Comparison of ENCODE assay signal across 27 mouse cellular contexts in the genomic region with DNA sequence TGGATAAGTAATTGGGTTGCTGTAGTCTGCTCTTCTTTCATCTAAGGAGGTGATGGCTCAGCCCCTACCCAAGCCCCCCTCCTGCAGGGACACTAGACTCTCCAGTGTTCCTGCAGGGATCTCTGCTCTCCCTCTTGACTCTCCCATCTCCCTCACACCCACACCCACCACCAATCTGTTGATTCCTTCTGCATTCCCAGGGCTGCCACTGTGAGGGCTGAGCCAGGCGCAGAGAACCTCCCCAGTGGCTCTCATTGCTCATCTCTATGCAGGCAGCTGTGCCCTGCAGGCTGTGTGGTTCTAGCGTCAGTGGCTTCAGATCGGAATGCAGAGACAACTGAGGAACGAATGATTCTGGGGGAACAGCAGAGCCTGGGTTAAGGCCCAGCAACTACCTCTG. TPM values are rescaled to one million over a fixed set of nuclear protein-coding genes. Genes with fewer than 3 reads are reported as not detected.
A peak's percentile ranks its signal among the peaks of the same experiment; 100 is the strongest.
DNase-seq lines count a peak whose midpoint lies in the region; ATAC-seq lines count a peak whose summit lies in the region.
"Had no signal": no experiment of that assay in that cellular context is flagged by ENCODE, and none has a peak within 500 bp of the region (broad histone marks: within the 10 kb centered on the region; RNA-seq: fewer than 3 reads in every experiment).

No protein-coding gene starts in this region.

- intact Hi-C loops in left cerebral cortex, postnatal 10 days (cut with DNase I), result no loop called here

- no peak overlapping the region for H3K4me2 ChIP-seq in midbrain, embryonic 14.5 days (ENCODE audit: low read length)
- H3K4me2 ChIP-seq: embryonic facial prominence, embryonic 15.5 days; heart, embryonic 12.5 days; hindbrain, embryonic 12.5 days; limb, embryonic 13.5 days; liver, embryonic 12.5 days; neural tube, embryonic 15.5 days had no signal

- H3K9ac ChIP-seq in midbrain, embryonic 14.5 days (replicated peaks; ENCODE audit: low read length), result no peak overlapping the region
- H3K9ac ChIP-seq: embryonic facial prominence, embryonic 15.5 days; heart, embryonic 12.5 days; hindbrain, embryonic 12.5 days; limb, embryonic 13.5 days; liver, embryonic 12.5 days; neural tube, embryonic 15.5 days had no signal

- no peaks in the 10 kb centered on the region for H3K27me3 ChIP-seq in midbrain, embryonic 14.5 days (ENCODE audit: control insufficient read depth, insufficient read depth, low read length)
- H3K27me3 ChIP-seq: embryonic facial prominence, embryonic 15.5 days; hindbrain, embryonic 12.5 days; limb, embryonic 13.5 days; neural tube, embryonic 15.5 days had no signal

- H3K4me1 ChIP-seq in midbrain, embryonic 14.5 days (ENCODE audit: control insufficient read depth, insufficient read depth, low read length), result no peaks in the 10 kb centered on the region
- H3K4me1 ChIP-seq: hindbrain, embryonic 12.5 days; limb, embryonic 13.5 days; liver, embryonic 12.5 days; midbrain, embryonic 10.5 days; neural tube, embryonic 15.5 days had no signal

- 55% methylated on average over 4 of the region's 4 CpGs for WGBS in midbrain, embryonic 14.5 days

- no peak overlapping the region for H3K4me3 ChIP-seq in midbrain, embryonic 14.5 days (replicated peaks; ENCODE audit: low read depth, low read length)
- H3K4me3 ChIP-seq: embryonic facial prominence, embryonic 15.5 days; gastrocnemius, adult 2 months; heart, embryonic 12.5 days; hindbrain, embryonic 12.5 days; limb, embryonic 13.5 days; liver, embryonic 12.5 days; midbrain, embryonic 10.5 days; neural tube, embryonic 15.5 days had no signal

- no peaks in the 10 kb centered on the region for H3K36me3 ChIP-seq in midbrain, embryonic 14.5 days (ENCODE audit: control insufficient read depth, insufficient read depth, low read length)
- H3K36me3 ChIP-seq: embryonic facial prominence, embryonic 15.5 days; heart, embryonic 12.5 days; hindbrain, embryonic 12.5 days; limb, embryonic 13.5 days; liver, embryonic 12.5 days; midbrain, embryonic 10.5 days; neural tube, embryonic 15.5 days had no signal

- peak; percentile 77 for DNase-seq in right cerebral cortex, adult 18-20 months
- no peak for DNase-seq in right cerebral cortex, postnatal 4 days
- peak; percentile 68 for DNase-seq in layer of hippocampus, adult 9-11 months
- DNase-seq in left cerebral cortex, postnatal 10 days (ENCODE audit: extremely low spot score in 1 of 2, low spot score in 2 of 2), result peak; percentile 6 to 28
- DNase-seq in right cerebral cortex, postnatal 25 days, result peak; percentile 36
- DNase-seq in midbrain, embryonic 14.5 days, result no peak
- no peak for DNase-seq in retina, postnatal 1 day
- DNase-seq in gastrocnemius, postnatal 4 days (ENCODE audit: low spot score in 2 of 2), result no peak
- DNase-seq: adrenal gland, postnatal 25 days; cerebellum, adult 9-11 months; gastrocnemius, adult 2 months; heart, adult 11 months; heart, postnatal 10 days; kidney, adult 11 months; lung, adult 18-20 months; lung, postnatal 10 days; thymus, adult 2 months had no signal

- no peak overlapping the region for H3K27ac ChIP-seq in midbrain, embryonic 14.5 days (replicated peaks; ENCODE audit: low read depth, low read length)
- H3K27ac ChIP-seq: embryonic facial prominence, embryonic 15.5 days; gastrocnemius, adult 2 months; hindbrain, embryonic 12.5 days; kidney, postnatal 0 days; limb, embryonic 13.5 days; liver, embryonic 12.5 days; midbrain, embryonic 10.5 days; neural tube, embryonic 15.5 days had no signal

- H3K9me3 ChIP-seq in midbrain, embryonic 14.5 days (ENCODE audit: control insufficient read depth, low read length), result no peaks in the 10 kb centered on the region
- H3K9me3 ChIP-seq: embryonic facial prominence, embryonic 15.5 days; heart, embryonic 12.5 days; hindbrain, embryonic 12.5 days; liver, embryonic 12.5 days; midbrain, embryonic 10.5 days; neural tube, embryonic 15.5 days had no signal

- no peak for ATAC-seq in midbrain, embryonic 14.5 days (ENCODE audit: low FRiP score, low TSS enrichment)
- ATAC-seq: forebrain, embryonic 16.5 days; liver, embryonic 12.5 days had no signal

RNA-seq across cellular contexts. Expression of a gene that starts 33.4 kb away (rescaled TPM):
- 10 to 100 TPM; 39.9 to 41.8 TPM for total RNA-seq in left cerebral cortex, postnatal 10 days (2021)
- 0.33 and 0.42 TPM in 2 replicates for polyA plus RNA-seq in midbrain, embryonic 14.5 days (2014; fragmentation: Nextera tagmentation; extraction: Ambion mirVana)
- total RNA-seq in gastrocnemius, postnatal 4 days (2021), result 1 to 10 TPM; 7.4 to 7.5 TPM
- total RNA-seq: common myeloid progenitor, adult 5-6 weeks had no signal

Comparison
In these comparisons a context has a peak if more than half of its experiments do, and no peak if none do; other contexts are left out.
1. DNase-seq: peak in right cerebral cortex, adult 18-20 months (single experiment), layer of hippocampus, adult 9-11 months (single experiment), left cerebral cortex, postnatal 10 days (2 of 2) and right cerebral cortex, postnatal 25 days (single experiment); none in right cerebral cortex, postnatal 4 days (single experiment), midbrain, embryonic 14.5 days (single experiment), retina, postnatal 1 day (single experiment) and gastrocnemius, postnatal 4 days (0 of 2).
2. RNA of a gene that starts 33.4 kb away (total RNA-seq): 39.9 to 41.8 TPM in left cerebral cortex, postnatal 10 days; 7.4 to 7.5 TPM in gastrocnemius, postnatal 4 days; every median in the first group is over 4 times any median in the second.